Mouse (Mus musculus) adrenal gland, adult 8-10 months (tissue): Measurements from ENCODE around the gene Bola2. TPM values are rescaled to one million over a fixed set of nuclear protein-coding genes. Genes with fewer than 3 reads are reported as not detected.

ENCODE experiments used
- DNase-seq: peaks from one replicate; pipeline ENCODE4 v3.0.0; 2022
- total RNA-seq, 4 experiments: library from RNA; stranded (reverse); gene quantifications; 2 replicates each; pipeline ENCODE4 v1.2.4; 2022

Gene Bola2
- total RNA-seq, 4 experiments from 2014 or later = 78.0 to 116 (median 95.6) TPM

GRCm38 (mm10) chr7:126690737-126691136, 4.5 kb upstream of the Bola2 start:
- no peak for DNase-seq

DNA sequence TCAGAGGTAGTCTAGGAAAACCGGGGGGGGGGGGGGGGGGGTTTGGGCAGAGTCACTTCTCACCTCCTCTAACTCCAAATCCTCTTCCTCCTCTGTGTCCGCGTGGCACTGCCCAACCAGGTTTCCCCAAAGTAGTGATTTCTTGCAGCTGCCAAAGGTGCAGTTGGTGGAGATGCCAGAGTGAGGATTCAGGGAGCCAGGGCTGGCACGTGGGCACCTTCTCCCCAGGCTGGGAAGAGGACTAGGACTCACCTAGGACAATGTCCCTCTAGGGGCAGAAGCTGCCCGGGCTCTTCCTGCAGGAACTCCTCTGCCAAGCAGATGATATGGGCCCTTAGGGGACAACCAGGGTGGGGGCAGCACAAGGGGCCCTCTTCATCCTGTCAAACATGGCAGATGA, 3.5 kb upstream of the Bola2 start:
- DNase-seq = no peak

- DNase-seq = no peak
Measured at GRCm38 (mm10) chr7:126692426-126692825, 2.8 kb upstream of the Bola2 start.

- DNase-seq = peak; percentile 67
Measured at GRCm38 (mm10) chr7:126693256-126693655, 1.9 kb upstream of the Bola2 start.

DNA sequence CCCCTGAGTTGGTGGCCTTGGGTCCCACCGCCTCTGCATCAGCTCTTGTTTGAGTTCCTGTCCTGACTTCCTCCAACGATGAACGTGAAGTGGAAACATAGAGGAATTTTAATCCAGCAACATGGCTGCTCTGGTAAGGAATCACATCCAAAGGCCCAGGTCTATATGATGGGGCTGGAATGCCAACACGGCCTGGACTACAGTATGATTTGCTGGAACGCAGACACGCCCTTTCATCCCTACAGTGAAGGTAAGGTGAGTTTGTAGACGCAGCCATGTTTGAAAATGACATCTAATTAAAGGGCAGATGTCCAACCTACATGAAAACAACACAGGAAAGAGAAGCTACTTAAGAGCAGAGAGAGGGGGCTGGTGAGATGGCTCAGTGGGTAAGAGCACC, 1.4 kb upstream of the Bola2 start:
- DNase-seq = no peak

- DNase-seq = no peak
Measured at GRCm38 (mm10) chr7:126694441-126695051, 655 bp upstream of the Bola2 start.

DNA sequence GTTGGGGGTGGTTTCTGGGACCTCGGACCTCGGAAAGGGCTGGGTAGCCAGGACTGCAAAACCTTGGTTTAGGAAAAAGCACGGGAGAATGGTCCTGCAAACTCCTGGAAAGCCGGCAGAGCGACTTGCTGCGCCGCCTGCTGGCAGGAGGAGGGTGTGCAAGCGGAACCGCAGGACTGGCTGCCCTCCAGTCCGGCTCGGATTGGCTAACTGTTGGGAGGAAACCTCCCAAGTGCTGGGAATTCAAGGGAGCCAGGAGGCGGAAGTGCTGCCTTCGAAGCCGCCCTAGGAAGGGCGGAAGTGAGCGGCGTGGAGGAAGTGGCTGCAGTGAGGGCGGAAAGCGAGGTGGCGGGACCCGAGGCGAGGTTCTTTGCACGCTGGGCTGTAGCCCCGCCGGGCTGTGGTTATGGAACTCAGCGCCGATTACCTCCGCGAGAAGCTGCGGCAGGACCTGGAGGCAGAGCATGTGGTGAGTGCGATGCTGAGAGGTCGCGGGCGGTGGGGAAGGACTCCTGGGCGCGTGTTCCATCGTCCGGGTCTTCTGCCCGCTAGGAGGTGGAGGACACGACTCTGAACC, 518 bp downstream of the Bola2 start, which contains the start of gene Slx1b:
Gene Slx1b, minus strand, starts transcription at position 154 of the 577 bp plus-strand sequence.
- peak; percentile 95 for DNase-seq

DNA sequence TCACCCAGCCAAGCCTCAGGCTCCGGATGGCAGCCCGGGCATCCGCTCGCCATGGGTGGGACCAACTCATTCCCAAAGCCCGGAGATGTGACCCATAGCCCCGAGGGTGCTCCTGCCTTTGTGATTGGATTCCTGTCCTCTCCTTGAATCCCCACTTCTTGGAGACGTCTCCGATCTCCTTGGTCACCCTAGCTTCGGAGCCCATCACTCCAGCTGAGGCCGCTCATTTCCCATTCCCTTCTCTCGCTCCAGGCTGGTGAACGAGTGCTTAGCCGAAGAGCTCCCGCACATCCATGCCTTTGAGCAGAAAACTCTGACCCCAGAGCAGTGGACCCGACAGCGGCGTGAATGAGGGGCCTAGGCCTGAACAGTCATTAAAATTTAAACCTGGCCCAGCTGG, 1.1 kb downstream of the Bola2 start:
- DNase-seq = no peak

DNA sequence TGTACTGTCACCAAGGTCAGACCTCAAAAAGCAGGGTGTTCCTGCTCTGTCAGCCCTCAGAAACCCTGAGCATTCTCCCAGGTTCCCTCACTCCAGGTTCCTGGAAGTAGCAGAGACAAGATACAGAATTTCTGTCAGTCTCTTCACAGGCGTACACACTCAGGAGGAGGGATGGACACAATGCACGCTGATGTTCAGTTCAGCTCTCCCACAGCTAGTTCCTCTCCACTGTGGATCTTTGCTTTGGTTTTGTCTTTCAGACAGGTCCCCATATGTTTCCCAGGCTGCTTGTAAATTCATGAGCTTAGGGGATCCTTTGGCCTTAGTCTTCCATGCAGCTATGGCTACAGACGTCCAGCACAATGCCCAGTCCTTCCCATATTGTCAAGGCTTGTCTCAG, 1.7 kb downstream of the Bola2 start:
- no peak for DNase-seq

DNA sequence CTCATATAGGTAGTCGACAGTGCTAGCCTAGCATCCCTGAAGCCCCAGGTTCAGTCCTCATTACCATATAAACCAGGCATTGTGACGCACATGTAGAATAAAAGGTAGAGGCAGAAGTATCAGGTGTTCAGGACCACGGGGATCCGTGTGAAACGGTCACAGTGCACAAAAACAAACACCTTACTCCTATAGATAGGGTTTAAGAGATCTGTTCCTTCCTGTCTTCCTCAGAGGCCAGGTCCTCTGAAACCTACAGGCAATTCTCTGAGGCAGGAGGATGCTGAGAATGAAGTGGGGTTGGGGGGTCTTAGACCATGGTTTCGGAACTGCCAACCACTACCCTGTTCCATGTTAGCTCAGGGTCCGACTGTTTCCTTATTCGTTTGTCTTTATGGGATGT, 2.6 kb downstream of the Bola2 start:
- DNase-seq = no peak

- no peak for DNase-seq
Measured at GRCm38 (mm10) chr7:126700063-126701015, 5.1 kb downstream of the Bola2 start.

DNA sequence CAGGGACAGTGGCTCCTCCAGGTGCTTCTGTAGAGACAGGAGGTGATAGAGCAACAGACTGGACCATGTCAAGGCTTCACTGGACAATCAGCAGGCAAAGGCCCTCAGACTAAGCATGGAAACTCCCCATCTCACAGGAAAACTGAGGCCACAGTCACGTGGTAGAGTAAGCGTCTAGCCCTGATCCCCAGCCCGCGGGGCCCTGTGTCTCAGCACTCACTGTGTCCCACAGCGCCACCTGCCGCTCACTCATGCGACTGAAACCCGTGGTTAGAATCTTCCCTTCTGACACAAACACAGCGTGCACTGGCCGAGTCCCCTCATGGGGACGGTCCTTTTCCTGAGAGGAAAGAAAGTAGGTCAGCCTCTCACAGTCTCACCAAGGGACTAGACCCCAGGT, 5.9 kb downstream of the Bola2 start:
- DNase-seq = peak; percentile 72

DNA sequence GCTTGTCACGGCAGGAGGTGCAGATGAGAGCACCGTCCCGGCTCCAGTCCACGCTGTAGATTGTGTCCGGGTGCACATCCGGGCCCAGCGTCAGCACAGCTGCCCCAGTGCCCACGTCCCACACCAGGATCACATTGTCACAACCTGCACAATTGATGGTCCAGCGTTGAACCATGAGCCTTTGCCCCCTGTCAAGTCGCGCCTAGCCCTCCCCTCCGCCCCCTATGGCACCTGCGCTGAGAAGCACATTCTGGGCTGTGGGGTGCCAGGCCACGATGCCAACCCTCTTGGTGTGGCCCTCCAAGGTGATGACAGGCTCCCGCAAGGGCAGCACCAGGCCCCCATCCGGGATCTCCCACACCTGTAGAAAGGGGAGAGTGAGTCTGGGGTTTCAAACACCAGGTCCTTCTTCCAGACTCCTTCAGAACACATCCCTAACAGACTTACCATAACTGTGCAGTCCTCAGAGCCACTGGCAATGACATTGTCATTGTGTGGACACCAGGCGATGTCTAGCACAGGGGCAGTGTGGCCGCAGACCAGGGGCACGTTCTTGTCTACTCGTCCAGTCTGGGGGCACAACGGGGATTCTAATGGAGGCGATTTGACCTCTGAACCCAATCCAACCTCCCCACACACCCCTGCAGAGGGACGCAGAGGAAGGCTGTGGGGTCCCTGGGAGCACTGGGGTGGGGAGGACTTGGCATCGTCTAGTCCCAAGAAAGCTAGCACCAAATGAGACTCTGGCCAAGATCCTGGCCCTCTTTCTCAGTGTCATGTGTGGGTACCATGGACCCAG, 6.6 kb downstream of the Bola2 start:
- no peak for DNase-seq

DNA sequence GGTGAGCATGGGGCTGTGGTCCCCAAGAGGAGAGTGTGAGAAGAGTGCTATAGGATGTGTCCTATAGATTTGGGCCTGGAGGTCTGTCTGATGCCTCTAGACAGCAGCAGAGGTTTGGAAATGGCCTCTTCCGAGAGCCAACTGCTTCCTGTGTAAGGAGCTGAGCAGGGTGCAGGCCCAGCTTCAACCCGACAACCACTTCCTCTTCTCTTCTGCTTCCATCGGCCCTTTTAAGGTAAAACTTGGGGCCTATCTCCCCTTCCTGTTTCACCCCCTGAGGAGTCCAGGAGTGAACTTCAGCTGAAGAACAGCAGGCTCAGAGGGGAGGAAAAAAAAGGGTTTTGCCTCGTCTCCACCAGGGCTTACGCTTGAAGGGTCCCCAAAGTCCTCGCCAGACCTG, 7.2 kb downstream of the Bola2 start:
- no peak for DNase-seq

- no peak for DNase-seq
Measured at GRCm38 (mm10) chr7:126702861-126703756, 7.9 kb downstream of the Bola2 start.

DNA sequence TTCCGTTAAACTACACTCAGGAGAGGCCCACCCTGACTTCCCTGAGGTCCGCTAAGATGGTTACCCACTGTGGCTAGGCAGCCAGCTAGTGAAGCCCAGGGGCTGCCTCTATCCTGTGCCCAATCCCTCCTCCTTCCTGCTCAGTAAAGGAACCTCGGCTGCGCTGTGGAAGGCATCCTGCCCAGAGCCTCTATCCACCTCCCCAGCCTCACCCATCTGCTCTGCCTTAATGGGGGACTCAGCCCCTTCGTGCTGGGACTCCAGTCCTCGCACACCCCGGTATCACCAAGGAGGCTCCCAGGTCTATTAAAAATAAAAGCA, 8.5 kb downstream of the Bola2 start:
- no peak for DNase-seq

DNA sequence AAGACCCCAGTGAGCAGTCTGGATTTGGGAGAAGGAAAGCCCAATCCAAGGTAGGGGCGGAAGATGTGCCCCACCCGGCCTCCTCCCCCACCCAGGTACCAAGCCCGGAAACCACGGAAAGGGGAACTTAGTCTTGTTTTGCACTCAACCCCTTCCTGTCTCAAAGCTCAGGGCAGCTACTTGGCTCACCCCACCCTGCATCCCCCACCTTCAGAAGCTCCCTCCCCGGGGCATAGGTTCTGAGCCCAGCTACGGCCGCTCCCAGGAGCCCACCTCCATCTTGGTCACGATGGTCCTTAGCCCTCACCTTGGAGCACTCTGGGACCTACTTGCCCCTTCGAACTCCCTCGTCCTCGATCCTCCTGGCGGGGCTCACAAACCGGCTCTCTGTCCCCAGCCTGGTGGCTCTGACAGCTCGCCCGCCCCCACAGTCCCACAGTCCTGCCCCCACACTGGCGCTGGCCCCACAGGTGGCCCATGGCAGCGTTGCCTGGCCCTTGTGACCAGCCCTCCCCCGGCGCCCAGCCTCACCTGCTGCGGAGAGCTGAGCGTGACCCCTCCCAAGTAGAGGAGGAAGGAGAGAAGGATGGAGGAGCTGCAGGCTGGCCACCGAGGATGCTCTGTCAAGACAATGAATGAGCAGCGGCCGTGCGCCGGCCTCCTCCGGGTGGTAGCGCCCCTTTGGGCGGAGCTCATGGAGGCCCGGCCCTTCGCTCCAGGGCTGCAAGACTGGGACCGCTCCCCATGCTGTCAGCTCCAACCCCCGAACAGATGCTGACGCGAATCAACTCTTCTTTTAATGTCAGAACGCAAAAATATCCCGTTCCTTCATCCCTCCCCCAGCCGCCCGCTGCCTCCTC, 9.2 kb downstream of the Bola2 start:
- DNase-seq = no peak

DNA sequence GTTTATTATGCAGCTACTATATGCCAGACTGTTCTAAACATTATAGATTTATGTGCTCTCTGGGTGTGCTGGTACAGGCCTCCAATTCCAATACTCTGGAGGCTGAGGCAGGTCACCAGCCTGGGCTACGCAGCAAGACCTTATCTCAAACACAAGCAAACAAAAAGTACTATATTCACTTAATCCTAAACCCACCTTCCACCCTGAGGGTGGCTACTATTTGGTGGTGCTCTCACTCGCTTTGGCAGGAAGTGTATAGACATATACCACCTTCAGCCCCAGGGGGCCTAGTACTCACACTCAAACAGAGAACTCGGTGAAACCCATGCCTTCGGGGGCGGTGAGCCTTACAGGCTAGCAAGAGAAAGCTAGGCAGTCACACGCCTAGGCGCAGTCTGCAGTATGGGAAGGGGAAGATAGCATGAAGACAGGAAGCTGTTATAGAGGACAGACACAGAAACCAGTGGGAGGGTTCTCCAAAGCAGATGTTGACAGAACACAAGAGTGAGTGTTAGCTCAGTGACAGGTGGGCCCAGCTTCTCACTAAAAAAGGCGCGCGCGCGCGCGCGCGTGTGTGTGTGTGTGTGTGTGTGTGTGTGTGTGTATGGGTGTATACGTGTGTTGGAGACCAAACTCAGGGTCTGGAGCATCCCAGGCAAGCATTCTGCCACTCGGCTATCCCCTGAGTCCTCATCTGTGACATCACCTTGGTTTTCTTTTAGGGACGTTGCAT, 12.4 kb downstream of the Bola2 start, which contains the start of gene Coro1a:
Gene Coro1a, minus strand, starts transcription at position 346 of the 733 bp plus-strand sequence.
- DNase-seq = no peak

GRCm38 (mm10) chr7:126708175-126708952, 13.2 kb downstream of the Bola2 start:
- no peak for DNase-seq
